Mouse (Mus musculus): Measurements from ENCODE around the gene Rbl1. TPM values are rescaled to one million over a fixed set of nuclear protein-coding genes. Genes with fewer than 3 reads are reported as not detected.

Rbl1 gene
- total and polyA plus RNA-seq, 3 experiments, result 17.8 to 18.1 TPM; not detected in 1

DNA sequence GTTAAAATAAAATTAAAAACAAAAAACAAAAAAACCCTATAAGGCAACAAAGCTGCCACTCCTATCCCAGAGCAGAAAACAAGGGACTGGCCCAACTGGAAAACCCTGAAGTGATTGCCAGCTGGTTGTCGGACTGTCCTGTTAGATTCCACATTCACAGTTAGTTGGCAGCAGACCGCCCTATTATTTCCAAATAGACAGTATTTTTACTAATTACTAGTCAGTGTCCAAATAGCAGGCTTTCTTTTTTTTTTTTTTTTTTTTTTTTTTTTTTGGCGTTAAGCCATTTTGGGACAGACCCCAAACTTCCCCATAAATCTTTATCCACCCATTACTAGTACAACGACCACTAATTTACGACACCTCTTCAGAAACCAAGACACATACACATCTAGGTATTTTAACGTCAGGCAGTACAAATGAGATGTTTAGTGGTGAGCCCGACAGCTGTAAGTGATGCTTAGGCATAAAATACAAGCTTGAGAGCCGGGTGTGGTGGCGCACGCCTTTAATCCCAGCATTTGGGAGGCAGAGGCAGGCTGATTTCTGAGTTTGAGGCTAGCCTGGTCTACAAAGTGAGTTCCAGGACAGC lies 68.7 kb downstream of the Rbl1 start:
- Histone ChIP-seq H3K79me2 (ENCODE audit: control insufficient read depth, insufficient read depth, low read length, poor library complexity) (peaks cover 15% of the 10 kb centered on the region), H3K4me1 (ENCODE audit: control insufficient read depth in 1 of 2, insufficient read depth in 2 of 2, low read length in 2 of 2) (peaks cover 16 to 42% of the 10 kb centered on the region in 2 experiments), H3K27ac (ENCODE audit: control insufficient read depth, low read depth, low read length) (peak overlapping the region; percentile 70), H3K36me3 (ENCODE audit: control insufficient read depth in 1 of 2, insufficient read depth in 2 of 2, low read length in 2 of 2) (peaks cover 0 to 42% of the 10 kb centered on the region in 2 experiments; a peak in 2 of 4 replicates), H3K4me3 (ENCODE audit: control insufficient read depth in 1 of 2, insufficient read depth in 1 of 2, low read depth in 2 of 2, low read length in 2 of 2) (peak overlapping the region; percentile 53 to 73), H3K9me3 (replicated peaks; ENCODE audit: insufficient read depth, low read length) (no peaks in the 10 kb centered on the region), H3K27me3 (ENCODE audit: control insufficient read depth in 1 of 2, insufficient read depth in 2 of 2, low read length in 2 of 2) (no peaks in the 10 kb centered on the region), H3K9ac (ENCODE audit: control insufficient read depth, low read depth, low read length, poor library complexity, severe bottlenecking) (peak overlapping the region; percentile 68)
- no peak for DNase-seq (ENCODE audit: low read depth, low spot score)
- peak; percentile 86 for TF ChIP-seq ZNF384 (IDR thresholded peaks at IDR 0.05; ENCODE audit: low read depth, low read length)
- no peak for TF ChIP-seq MEF2A (IDR thresholded peaks at IDR 0.05; ENCODE audit: extremely low read depth, insufficient replicate concordance, low read depth, low read length, poor library complexity, severe bottlenecking)
- no peak for TF ChIP-seq SMC3 (IDR thresholded peaks at IDR 0.05; ENCODE audit: low read depth, low read length)

GRCm38 (mm10) chr2:157135014-157135413 lies 69.3 kb downstream of the Rbl1 start, which contains the start of gene Samhd1:
Samhd1 (minus strand) TSS chr2:157135265.
- H3K9me3 ChIP-seq (replicated peaks; ENCODE audit: insufficient read depth, low read length), result no peaks in the 10 kb centered on the region
- DNase-seq (ENCODE audit: low read depth, low spot score), result peak; percentile 97
- TF ChIP-seq TBP (IDR thresholded peaks at IDR 0.05; ENCODE audit: low read depth, low read length) (no peak; the same call in 1 of the 2 replicates), EP300 (IDR thresholded peaks at IDR 0.05; ENCODE audit: low read depth in 1 of 2, low read length in 2 of 2) (no peak), SIN3A (IDR thresholded peaks at IDR 0.05; ENCODE audit: low read length) (no peak; the same call in 1 of the 2 replicates), POLR2AphosphoS2 (IDR thresholded peaks at IDR 0.05; ENCODE audit: low read length) (peak; percentile 61; the same call in 1 of the 2 replicates), MXI1 (IDR thresholded peaks at IDR 0.05; ENCODE audit: low read depth, low read length) (peak; percentile 19; the same call in 1 of the 2 replicates), TAL1 (IDR thresholded peaks at IDR 0.05; ENCODE audit: low read length) (no peak), CHD1 (IDR thresholded peaks at IDR 0.05; ENCODE audit: low read depth, low read length) (no peak), NELFE (IDR thresholded peaks at IDR 0.05; ENCODE audit: low read depth, low read length) (peak; percentile 74), HCFC1 (IDR thresholded peaks at IDR 0.05; ENCODE audit: low read depth, low read length) (peak; percentile 49; the same call in 1 of the 2 replicates), ZMIZ1 (IDR thresholded peaks at IDR 0.05; ENCODE audit: low read depth, low read length) (peak; percentile 53; the same call in 1 of the 2 replicates), NRF1 (IDR thresholded peaks at IDR 0.05; ENCODE audit: insufficient read depth, low read depth, low read length, poor library complexity, severe bottlenecking) (peak; percentile 97), TCF12 (IDR thresholded peaks at IDR 0.05; ENCODE audit: low read depth, low read length) (0 out of 2 replicates have a peak, but pooled peaks have one; percentile 14), RCOR1 (IDR thresholded peaks at IDR 0.05; ENCODE audit: low read depth, low read length) (no peak), POLR2A (IDR thresholded peaks at IDR 0.05; ENCODE audit: control insufficient read depth in 1 of 2, insufficient read depth in 1 of 2, low read depth in 1 of 2, low read length in 2 of 2, poor library complexity in 1 of 2) (peak; percentile 73 to 89; a peak in 3 of 4 replicates), USF1 (IDR thresholded peaks at IDR 0.05; ENCODE audit: low read depth, low read length) (no peak), SMC3 (IDR thresholded peaks at IDR 0.05; ENCODE audit: low read depth, low read length) (no peak)
- H3K4me3 ChIP-seq (ENCODE audit: control insufficient read depth in 1 of 2, insufficient read depth in 1 of 2, low read depth in 2 of 2, low read length in 2 of 2), result peak within 1 kb of the TSS; percentile 69 to 73
- H3K9ac ChIP-seq (ENCODE audit: control insufficient read depth, low read depth, low read length, poor library complexity, severe bottlenecking), result peak within 1 kb of the TSS; percentile 68
- peaks cover 17% of the 10 kb centered on the region for H3K79me2 ChIP-seq (ENCODE audit: control insufficient read depth, insufficient read depth, low read length, poor library complexity)
- no peaks in the 10 kb centered on the region for H3K27me3 ChIP-seq (ENCODE audit: control insufficient read depth in 1 of 2, insufficient read depth in 2 of 2, low read length in 2 of 2)
- H3K36me3 ChIP-seq (ENCODE audit: control insufficient read depth in 1 of 2, insufficient read depth in 2 of 2, low read length in 2 of 2), result peaks cover 0 to 44% of the 10 kb centered on the region in 2 experiments; a peak in 2 of 4 replicates
- H3K4me1 ChIP-seq (ENCODE audit: control insufficient read depth in 1 of 2, insufficient read depth in 2 of 2, low read length in 2 of 2), result peaks cover 20 to 44% of the 10 kb centered on the region in 2 experiments
- H3K27ac ChIP-seq (ENCODE audit: control insufficient read depth, low read depth, low read length), result peak within 1 kb of the TSS; percentile 70

All from MEL (cell line).